Mouse (Mus musculus): ENCODE measurements around the gene Olfr618.

DNA sequence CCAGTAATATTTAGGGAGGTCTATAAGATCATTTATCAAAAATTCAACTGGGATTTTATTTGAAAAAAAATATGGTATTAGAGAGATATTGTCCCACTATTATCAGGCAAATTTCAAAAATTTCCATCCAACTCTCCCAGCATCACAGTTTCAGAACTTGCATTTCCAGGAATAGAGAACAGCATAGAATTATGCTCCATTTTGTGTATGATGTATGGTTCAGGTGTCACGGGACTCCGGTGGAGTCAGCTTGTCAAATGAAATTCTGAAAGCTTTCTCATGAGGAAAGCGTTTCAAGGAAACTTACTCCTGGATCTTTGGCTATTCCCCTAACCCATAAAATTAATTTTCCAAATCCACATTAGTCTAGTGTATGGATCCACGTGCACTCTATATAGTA, 54.2 kb downstream of the Olfr618 start:
- TF ChIP-seq CTCF (IDR thresholded peaks at IDR 0.05; ENCODE audit: control insufficient read depth, insufficient read depth, low read length): no peak
- no peak for TF ChIP-seq POLR2A (IDR thresholded peaks at IDR 0.05; ENCODE audit: borderline replicate concordance, control insufficient read depth, low read depth, low read length)
